Mouse (Mus musculus) embryonic fibroblast, embryonic 13.5 days (primary cell): ENCODE results near the gene Rpl26.

ENCODE experiments used
- CTCF ChIP-seq: IDR thresholded peaks from 2 replicates; pipeline ENCODE4 v1.5.1; 2011; ENCODE audit warnings: mild to moderate bottlenecking, control low read depth, low read length, moderate library complexity, borderline replicate concordance; ENCODE audit not compliant: insufficient read depth
- POLR2A ChIP-seq: IDR thresholded peaks from 2 replicates; pipeline ENCODE4 v1.6.1; 2011; ENCODE audit warnings: low read depth, mild to moderate bottlenecking, control low read depth, low read length, moderate library complexity

DNA sequence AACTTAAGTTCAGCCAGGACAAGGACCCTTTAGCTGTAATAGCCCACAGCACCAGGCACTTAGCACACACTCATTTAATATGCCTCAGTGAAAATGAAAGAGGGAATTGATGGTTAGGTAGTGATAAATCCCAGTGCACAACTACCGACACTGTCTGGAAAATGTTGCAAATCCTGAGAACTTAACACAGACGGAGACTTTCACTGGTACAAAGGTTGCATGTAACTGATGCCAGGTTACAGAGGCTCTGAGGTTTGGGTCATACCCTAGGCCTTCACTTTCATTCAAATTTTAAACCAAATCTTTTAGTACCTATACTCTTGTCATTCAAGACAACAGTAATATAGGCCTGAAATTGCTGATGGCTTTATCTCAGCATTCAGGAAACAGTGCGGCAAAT is 44.1 kb upstream of the Rpl26 start:
- no peak for TF ChIP-seq CTCF
- no peak for TF ChIP-seq POLR2A
